Mouse (Mus musculus) liver, postnatal 0 days (tissue): ENCODE measurements around the gene Flnb. TPM values are rescaled to one million over a fixed set of nuclear protein-coding genes. Genes with fewer than 3 reads are reported as not detected.

Source experiments
- ATAC-seq: fragments of 200-750 bp; cut with Nextera tagmentation; 2 replicates; pipeline ENCODE4 v1.8.0; 2017; ENCODE audit warnings: mild to moderate bottlenecking, moderate library complexity
- DNase-seq: peaks from one replicate; pipeline ENCODE4 v3.0.0-alpha.2; 2016
- H3K27ac ChIP-seq: fragments of 300-500 bp; sonication (generic); 2 replicates; pipeline ENCODE4 v1.5.1; 2014; ENCODE audit warnings: antibody characterized with exemption, moderate library complexity, mild to moderate bottlenecking, low read depth
- H3K27me3 ChIP-seq: fragments of 300-500 bp; sonication (generic); 2 replicates; pipeline ENCODE4 v1.6.1; 2014; ENCODE audit warnings: low read length, control low read depth, mixed read lengths; ENCODE audit not compliant: insufficient read depth
- H3K36me3 ChIP-seq: fragments of 300-500 bp; sonication (generic); replicated peaks from 2 replicates; pipeline ENCODE4 v1.6.1; 2014; ENCODE audit warnings: mild to moderate bottlenecking, control low read depth, low read length, moderate library complexity, mixed read lengths; ENCODE audit not compliant: insufficient read depth
- H3K4me1 ChIP-seq: fragments of 300-500 bp; sonication (generic); 2 replicates; pipeline ENCODE4 v1.6.1; 2014; ENCODE audit warnings: antibody characterized with exemption, mild to moderate bottlenecking, control low read depth; ENCODE audit not compliant: insufficient read depth
- H3K4me2 ChIP-seq: fragments of 300-500 bp; sonication (generic); 2 replicates; pipeline ENCODE4 v1.6.1; 2014; ENCODE audit warnings: low read depth, mild to moderate bottlenecking, low read length, moderate library complexity, mixed read lengths
- H3K4me3 ChIP-seq: fragments of 300-500 bp; sonication (generic); 2 replicates; pipeline ENCODE4 v1.5.1; 2014; ENCODE audit warnings: low read depth, low read length
- H3K9ac ChIP-seq: fragments of 300-500 bp; sonication (generic); replicated peaks from 2 replicates; pipeline ENCODE4 v1.6.1; 2014; ENCODE audit warnings: mild to moderate bottlenecking, moderate library complexity
- H3K9me3 ChIP-seq: fragments of 300-500 bp; sonication (generic); 2 replicates; pipeline ENCODE4 v1.6.1; 2016; ENCODE audit warnings: mild to moderate bottlenecking, control low read depth, low read length, mixed read lengths
- CTCF ChIP-seq: sonication (generic); IDR thresholded peaks from 2 replicates; pipeline ENCODE4 v1.5.1; 2016; ENCODE audit warnings: antibody characterized with exemption, low read depth
- EP300 ChIP-seq: IDR thresholded peaks from 2 replicates; pipeline ENCODE4 v1.6.1; 2016; ENCODE audit warnings: antibody characterized with exemption, low read depth, mild to moderate bottlenecking
- WGBS: fragments of 180-500 bp; shearing (Covaris S2); extraction: QIAGEN DNeasy Blood & Tissue Kit; methylation state at CpG from one replicate; pipeline ENCODE4 v1.1.7; 2014; ENCODE audit not compliant: insufficient replicate concordance; 5-methylcytosine and 5-hydroxymethylcytosine counted together
- polyA plus RNA-seq: library from polyadenylated mRNA; unstranded; fragments of >200 nt; fragmentation: Nextera tagmentation; extraction: Ambion mirVana; gene quantifications from 2 replicates; pipeline ENCODE4 v1.2.1, GENCODE M21; 2015

Gene Flnb
- polyA plus RNA-seq, 1 experiment from 2014 or later, result 2.9 TPM

- H3K4me1 ChIP-seq, result peaks cover 10% of the 10 kb centered on the region
- no peak for TF ChIP-seq CTCF
- TF ChIP-seq EP300, result no peak
- no peaks in the 10 kb centered on the region for H3K36me3 ChIP-seq
- H3K4me2 ChIP-seq, result no peak within 1 kb of the TSS
- H3K9ac ChIP-seq, result no peak within 1 kb of the TSS
- no peak within 1 kb of the TSS for H3K27ac ChIP-seq
- no peaks in the 10 kb centered on the region for H3K27me3 ChIP-seq
- ATAC-seq (no peak), DNase-seq (no peak)
- no peak within 1 kb of the TSS for H3K4me3 ChIP-seq
- no peaks in the 10 kb centered on the region for H3K9me3 ChIP-seq
- 76% methylated on average over 9 of the region's 9 CpGs for WGBS
Observed at GRCm38 (mm10) chr14:7957049-7957448, 139.3 kb downstream of the Flnb start, which contains the start of gene Gm45521. TSS of gene Gm45521 (plus strand) at chr14:7957288.

- Histone ChIP-seq H3K27ac (no peak overlapping the region), H3K9ac (no peak overlapping the region), H3K4me2 (no peak overlapping the region), H3K4me1 (no peaks in the 10 kb centered on the region), H3K9me3 (no peaks in the 10 kb centered on the region), H3K36me3 (no peaks in the 10 kb centered on the region), H3K4me3 (no peak overlapping the region), H3K27me3 (no peaks in the 10 kb centered on the region)
- TF ChIP-seq EP300 (no peak), CTCF (peak; percentile 50)
- 66% methylated on average over 11 of the region's 11 CpGs for WGBS
- ATAC-seq (no peak), DNase-seq (no peak)
Observed at GRCm38 (mm10) chr14:7960616-7961015, 142.9 kb downstream of the Flnb start.

- H3K4me1 ChIP-seq, result no peaks in the 10 kb centered on the region
- no peak overlapping the region for H3K4me2 ChIP-seq
- no peaks in the 10 kb centered on the region for H3K9me3 ChIP-seq
- H3K4me3 ChIP-seq, result no peak overlapping the region
- H3K27ac ChIP-seq, result no peak overlapping the region
- ATAC-seq (peak; percentile 47; the same call in 1 of the 2 replicates), DNase-seq (peak; percentile 56)
- no peaks in the 10 kb centered on the region for H3K36me3 ChIP-seq
- WGBS, result 54% methylated on average over 5 of the region's 5 CpGs
- no peaks in the 10 kb centered on the region for H3K27me3 ChIP-seq
- no peak overlapping the region for H3K9ac ChIP-seq
- TF ChIP-seq EP300 (no peak), CTCF (no peak)
Observed at GRCm38 (mm10) chr14:7961714-7962113, 144.0 kb downstream of the Flnb start.

- Histone ChIP-seq H3K4me1 (no peaks in the 10 kb centered on the region), H3K36me3 (no peaks in the 10 kb centered on the region), H3K27me3 (no peaks in the 10 kb centered on the region), H3K4me2 (no peak overlapping the region), H3K27ac (no peak overlapping the region), H3K4me3 (no peak overlapping the region), H3K9me3 (no peaks in the 10 kb centered on the region), H3K9ac (no peak overlapping the region)
- TF ChIP-seq EP300 (no peak), CTCF (no peak)
- no peak for ATAC-seq
- DNase-seq, result no peak
- WGBS, result 70% methylated on average over 2 of the region's 2 CpGs
Observed at GRCm38 (mm10) chr14:7962626-7963025, 144.9 kb downstream of the Flnb start.

GRCm38 (mm10) chr14:7963160-7963559 lies 145.4 kb downstream of the Flnb start:
- Histone ChIP-seq H3K9ac (no peak overlapping the region), H3K4me2 (no peak overlapping the region), H3K36me3 (no peaks in the 10 kb centered on the region), H3K27ac (no peak overlapping the region), H3K9me3 (no peaks in the 10 kb centered on the region), H3K4me3 (no peak overlapping the region), H3K4me1 (no peaks in the 10 kb centered on the region), H3K27me3 (no peaks in the 10 kb centered on the region)
- DNase-seq, result no peak
- peak; percentile 61 for ATAC-seq
- 46% methylated on average over 7 of the region's 7 CpGs for WGBS
- TF ChIP-seq EP300, result no peak
- TF ChIP-seq CTCF, result no peak

- peak; percentile 88 for TF ChIP-seq CTCF
- 0 out of 2 replicates have a peak, but pooled peaks have one; percentile 35 for TF ChIP-seq EP300
- DNase-seq (peak; percentile 69), ATAC-seq (peak; percentile 74)
- Histone ChIP-seq H3K9me3 (no peaks in the 10 kb centered on the region), H3K4me2 (no peak overlapping the region), H3K36me3 (no peaks in the 10 kb centered on the region), H3K4me1 (no peaks in the 10 kb centered on the region), H3K4me3 (no peak overlapping the region), H3K27ac (no peak overlapping the region), H3K27me3 (no peaks in the 10 kb centered on the region), H3K9ac (no peak overlapping the region)
- WGBS, result 52% methylated on average over 11 of the region's 11 CpGs
Observed at GRCm38 (mm10) chr14:7964219-7964889, 146.6 kb downstream of the Flnb start.
